Mouse (Mus musculus) gastrocnemius, postnatal 36 days (tissue): Measurements from ENCODE around the gene Zfp184. TPM values are rescaled to one million over a fixed set of nuclear protein-coding genes. Genes with fewer than 3 reads are reported as not detected.

Source experiments
- DNase-seq, 2 experiments: peaks; one replicate each; pipeline ENCODE4 v3.0.0; 2022
- intact Hi-C: fragments of 180-260 bp; cut with DNase I; formaldehyde crosslinking; loops from one replicate; pipeline ENCODE4 v1.15.1; 2025
- total RNA-seq, 2 experiments: library from RNA; stranded (reverse); gene quantifications; 2 replicates each; pipeline ENCODE4 v1.2.3; 2021

Zfp184 gene
- total RNA-seq, 2 experiments from 2014 or later, result 0.26 to 0.30 TPM

- DNase-seq, result peak; percentile 32 to 47
- intact Hi-C loops, result no loop called here
These were observed 36.3 kb downstream of the Zfp184 start, which contains the start of gene Pom121l2 for GRCm38 (mm10) chr13:21980981-21981802. Gene Pom121l2, plus strand, starts transcription at chr13:21981194.

DNA sequence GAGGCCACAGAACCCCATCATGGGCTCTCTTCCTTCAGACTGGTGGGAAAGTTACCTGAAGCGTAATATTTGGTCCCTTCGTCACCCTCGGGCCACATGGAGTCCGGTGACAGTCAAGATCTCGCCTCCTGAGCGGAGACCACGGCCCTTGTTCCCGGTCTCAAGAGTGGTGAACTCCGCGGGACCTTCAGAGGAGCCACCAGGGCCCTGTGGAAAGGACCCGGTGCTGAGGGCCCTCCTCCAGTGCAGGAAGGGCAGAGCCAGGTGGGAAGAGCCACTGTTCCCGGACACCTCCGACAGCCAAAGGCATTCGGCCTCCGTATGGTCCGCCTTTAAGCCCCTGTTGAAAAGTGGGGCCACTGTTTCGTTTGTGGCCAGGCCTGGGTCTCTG, 36.9 kb downstream of the Zfp184 start:
- no peak for DNase-seq
- intact Hi-C loops, result no loop called here

GRCm38 (mm10) chr13:21984486-21984885, 39.6 kb downstream of the Zfp184 start:
- no peak for DNase-seq
- intact Hi-C loops, result no loop called here

DNA sequence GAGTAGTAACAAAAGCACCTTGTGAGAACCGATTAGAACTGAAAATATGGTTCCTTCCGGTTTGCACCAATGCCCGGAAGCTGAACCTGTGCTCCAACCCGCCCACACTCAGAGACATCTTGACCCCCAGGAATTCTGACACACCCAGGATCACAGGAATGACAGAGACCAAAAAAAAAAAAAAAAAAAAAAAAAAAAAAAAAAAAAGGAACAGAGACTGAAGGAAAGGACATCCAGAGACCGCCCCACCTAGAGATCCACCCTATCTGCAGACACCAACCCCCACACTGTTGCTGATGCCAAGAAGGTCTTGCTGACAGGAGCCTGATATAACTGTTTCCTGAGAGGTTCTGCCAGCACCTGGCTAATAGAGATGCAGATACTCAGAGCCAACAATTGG, 47.7 kb downstream of the Zfp184 start:
- intact Hi-C loops, result no loop called here
- DNase-seq, result no peak

DNA sequence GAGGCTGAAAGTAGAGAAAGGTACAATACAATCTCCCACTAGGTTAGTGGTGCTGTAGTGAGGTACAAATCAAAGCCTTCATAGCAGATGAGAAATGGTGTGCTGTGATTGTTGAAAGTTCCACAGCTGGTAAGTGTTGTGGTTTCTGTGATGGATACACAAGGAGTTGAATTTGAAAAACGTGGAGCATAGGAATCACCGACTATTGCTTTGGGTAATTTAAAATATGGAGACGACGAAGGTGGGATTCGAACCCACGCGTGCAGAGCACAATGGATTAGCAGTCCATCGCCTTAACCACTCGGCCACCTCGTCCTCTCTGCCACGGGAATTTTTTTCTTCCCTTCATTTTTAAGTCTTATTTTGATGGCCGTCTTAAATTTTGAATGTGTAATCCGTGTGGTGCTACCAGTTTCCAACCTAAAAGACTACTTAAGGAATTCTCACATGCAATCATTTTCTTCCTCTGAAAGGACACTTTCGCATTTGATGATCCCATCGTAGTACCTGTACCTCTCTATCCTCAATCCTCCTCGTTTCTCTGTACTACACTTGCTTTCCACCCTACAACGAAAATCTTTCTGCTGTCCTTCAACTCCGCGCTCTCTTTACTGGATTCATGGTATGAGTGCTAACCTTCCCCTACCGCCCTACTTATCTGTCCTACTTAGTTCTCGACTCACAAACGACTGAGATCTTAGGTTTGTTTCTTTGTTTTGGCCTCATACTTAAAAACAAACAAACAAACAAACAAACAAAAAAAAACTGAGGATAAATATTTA, 49.3 kb downstream of the Zfp184 start:
- intact Hi-C loops, result no loop called here
- no peak for DNase-seq

- DNase-seq, result no peak
- intact Hi-C loops, result no loop called here
These were observed 50.0 kb downstream of the Zfp184 start for GRCm38 (mm10) chr13:21994896-21995295.

- intact Hi-C loops, result no loop called here
- DNase-seq, result no peak
These were observed 50.5 kb downstream of the Zfp184 start for GRCm38 (mm10) chr13:21995331-21995914.

GRCm38 (mm10) chr13:21996101-21996839, 51.4 kb downstream of the Zfp184 start:
- DNase-seq, result no peak
- intact Hi-C loops, result no loop called here

- intact Hi-C loops, result no loop called here
- DNase-seq, result no peak
These were observed 51.9 kb downstream of the Zfp184 start for GRCm38 (mm10) chr13:21996840-21997185.

- intact Hi-C loops, result no loop called here
- no peak for DNase-seq
These were observed 52.4 kb downstream of the Zfp184 start for GRCm38 (mm10) chr13:21997201-21997820.

GRCm38 (mm10) chr13:21997821-21998220, 52.9 kb downstream of the Zfp184 start:
- DNase-seq, result no peak
- intact Hi-C loops, result no loop called here

DNA sequence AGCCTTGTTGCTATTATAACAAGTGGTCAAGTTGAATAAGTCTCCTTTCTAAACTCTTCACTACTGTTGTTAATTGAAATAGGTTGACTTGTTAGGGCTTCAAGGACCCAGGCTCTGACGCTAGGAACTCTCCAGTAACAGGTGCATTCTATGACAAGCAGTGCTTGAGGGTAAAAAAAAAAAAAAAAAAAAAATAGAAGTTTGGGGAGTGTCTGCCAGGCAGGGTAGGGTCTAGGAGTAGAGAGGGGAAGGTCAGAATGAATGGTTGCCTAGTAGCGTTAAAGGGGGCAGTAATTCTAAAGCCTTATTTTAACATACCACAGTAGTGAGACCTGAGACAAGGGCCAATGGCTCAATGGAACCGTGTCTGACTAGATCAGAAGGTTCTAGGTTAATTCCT, 53.5 kb downstream of the Zfp184 start:
- no peak for DNase-seq
- intact Hi-C loops, result no loop called here

- intact Hi-C loops, result no loop called here
- DNase-seq, result no peak
These were observed 54.3 kb downstream of the Zfp184 start for GRCm38 (mm10) chr13:21999147-21999546.

GRCm38 (mm10) chr13:22001346-22001745, 56.5 kb downstream of the Zfp184 start:
- intact Hi-C loops, result no loop called here
- no peak for DNase-seq

DNA sequence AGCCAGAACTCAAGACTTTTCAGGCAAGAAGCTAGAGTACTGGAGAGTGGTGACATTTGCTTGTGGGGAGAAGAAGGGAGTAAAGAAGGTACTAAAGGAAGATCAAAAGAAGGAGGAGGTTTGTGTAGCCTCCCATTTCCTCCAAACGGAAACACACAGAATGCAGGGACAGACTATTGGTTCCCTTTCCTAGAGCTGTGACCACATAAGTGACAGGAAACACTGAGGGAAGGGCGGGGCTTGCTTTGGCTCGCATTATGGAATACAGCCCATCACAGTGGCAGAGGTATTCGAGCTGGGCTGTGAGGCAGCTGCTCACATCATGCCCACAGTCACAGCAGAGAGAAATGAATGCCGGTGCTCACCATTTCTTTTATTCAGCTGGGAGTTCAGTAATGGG, 56.9 kb downstream of the Zfp184 start:
- DNase-seq, result no peak
- intact Hi-C loops, result no loop called here

- no peak for DNase-seq
- intact Hi-C loops, result no loop called here
These were observed 60.9 kb downstream of the Zfp184 start for GRCm38 (mm10) chr13:22005605-22006333.

DNA sequence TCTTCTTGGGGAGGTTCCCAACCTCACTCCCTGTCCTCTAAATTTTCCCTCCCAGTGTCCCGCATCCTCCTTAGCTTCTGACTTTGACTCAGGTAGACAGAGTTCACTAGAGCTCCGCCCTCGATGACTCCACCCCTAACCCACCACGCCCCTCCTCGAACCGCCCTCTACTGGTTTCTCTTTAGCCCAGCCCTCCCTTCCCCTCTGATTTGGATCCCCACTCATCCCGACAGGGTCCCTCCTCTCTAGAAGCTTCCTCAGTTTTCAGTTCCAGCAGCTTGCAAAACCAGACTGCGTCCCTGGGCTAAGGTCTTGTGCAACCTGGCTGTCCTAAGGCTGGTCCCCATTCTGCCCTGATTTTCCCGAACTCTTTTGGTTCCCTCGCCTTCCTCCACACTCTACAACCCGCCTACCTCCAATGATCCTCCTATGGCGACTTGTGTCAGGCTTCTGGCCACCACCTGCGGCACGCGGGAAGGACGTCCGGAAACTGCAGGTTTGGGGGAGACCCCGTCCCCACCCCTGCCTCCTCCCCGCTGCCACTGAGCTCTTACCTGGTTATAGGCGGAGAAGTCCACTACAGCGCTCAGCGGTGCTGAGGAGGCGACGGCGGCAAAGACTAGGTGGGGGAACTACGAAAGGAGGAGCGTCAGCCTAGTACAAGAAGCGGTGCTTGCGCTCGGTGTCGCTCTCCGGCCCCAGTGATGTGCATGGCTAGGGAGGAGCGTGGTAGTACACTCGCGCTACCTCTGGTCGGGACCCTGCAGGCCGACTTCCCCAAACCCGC, 61.6 kb downstream of the Zfp184 start:
- intact Hi-C loops, result no loop called here
- DNase-seq, result no peak

- no peak for DNase-seq
- intact Hi-C loops, result no loop called here
These were observed 62.2 kb downstream of the Zfp184 start for GRCm38 (mm10) chr13:22007121-22007510.

DNA sequence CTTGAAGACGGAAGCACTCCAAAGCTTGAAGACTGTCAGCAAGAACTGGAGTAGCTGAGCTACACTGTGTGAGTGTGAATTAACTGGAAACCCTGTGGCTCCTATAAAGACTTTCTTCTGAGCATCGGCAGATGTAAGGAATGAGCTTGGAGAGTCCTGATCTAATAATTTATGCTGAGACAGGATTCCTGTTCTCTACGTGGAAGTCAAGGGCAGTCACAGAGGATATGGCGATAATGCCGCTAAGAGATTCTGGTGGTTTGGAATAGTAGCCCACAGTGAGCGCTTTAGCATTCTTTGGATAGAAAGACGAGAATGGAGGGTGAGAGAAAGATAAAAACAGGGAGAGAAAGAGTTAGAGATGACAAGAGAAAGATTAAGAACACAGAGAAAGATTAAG, 63.0 kb downstream of the Zfp184 start:
- intact Hi-C loops, result no loop called here
- DNase-seq, result no peak
